Mouse (Mus musculus): ENCODE measurements around the gene Bcl9. TPM values are rescaled to one million over a fixed set of nuclear protein-coding genes. Genes with fewer than 3 reads are reported as not detected.

Gene Bcl9
- polyA plus RNA-seq, 1 experiment from 2014 or later: 86.4 TPM

DNA sequence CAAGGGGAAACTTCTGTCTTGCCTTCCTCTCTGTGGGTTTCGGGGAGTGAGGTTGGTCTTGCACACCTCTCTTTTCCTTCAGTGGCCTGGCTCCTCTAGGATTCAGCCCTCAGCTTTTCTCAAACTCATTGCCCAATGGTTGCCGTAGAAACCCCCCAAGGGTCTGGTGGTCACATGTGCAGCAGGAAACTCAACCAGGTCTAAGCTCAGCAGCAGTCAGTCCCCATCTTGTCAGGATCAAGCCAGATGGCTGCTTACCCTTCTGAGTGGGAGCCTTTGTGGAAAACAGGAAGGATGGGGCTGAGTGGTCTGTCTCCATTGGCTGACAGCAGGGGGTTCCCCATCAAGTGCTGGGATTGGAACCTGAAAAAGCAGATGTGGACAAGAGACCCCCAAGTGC lies 15.7 kb upstream of the Bcl9 start:
- H3K36me3 ChIP-seq: no peaks in the 10 kb centered on the region
- peak; percentile 15; the same call in 1 of the 2 replicates for ATAC-seq (ENCODE audit: low FRiP score)
- H3K4me2 ChIP-seq: no peak overlapping the region
- H3K9me3 ChIP-seq: no peaks in the 10 kb centered on the region
- WGBS: 46% methylated on average over 2 of the region's 2 CpGs
- H3K27me3 ChIP-seq: peaks cover 8% of the 10 kb centered on the region
- peaks cover 34% of the 10 kb centered on the region for H3K4me1 ChIP-seq (replicated peaks)
- H3K4me3 ChIP-seq: no peak overlapping the region
- no peak overlapping the region for H3K27ac ChIP-seq
- no peak overlapping the region for H3K9ac ChIP-seq

- no peaks in the 10 kb centered on the region for H3K36me3 ChIP-seq
Observed at GRCm38 (mm10) chr3:97311998-97312397, 14.3 kb upstream of the Bcl9 start.

GRCm38 (mm10) chr3:97309748-97310536 lies 12.2 kb upstream of the Bcl9 start:
- ATAC-seq (ENCODE audit: low FRiP score): no peak
- peaks cover 42% of the 10 kb centered on the region for H3K4me1 ChIP-seq (replicated peaks)
- peak overlapping the region; percentile 14; the same call in 1 of the 2 replicates for H3K4me3 ChIP-seq
- H3K27ac ChIP-seq: no peak overlapping the region
- peaks cover 4% of the 10 kb centered on the region; the same call in 1 of the 2 replicates for H3K27me3 ChIP-seq
- 8% methylated on average over 15 of the region's 16 CpGs for WGBS
- no peaks in the 10 kb centered on the region; the same call in 1 of the 2 replicates for H3K9me3 ChIP-seq
- no peaks in the 10 kb centered on the region for H3K36me3 ChIP-seq
- H3K4me2 ChIP-seq: peak overlapping the region; percentile 43
- peak overlapping the region; percentile 53 for H3K9ac ChIP-seq

More at GRCm38 (mm10) chr3:97311998-97312397, 14.3 kb upstream of the Bcl9 start:
- 29% methylated on average over 21 of the region's 21 CpGs for WGBS
- Histone ChIP-seq H3K4me2 (peak overlapping the region; percentile 49), H3K27me3 (peaks cover 4% of the 10 kb centered on the region; the same call in 1 of the 2 replicates), H3K27ac (peak overlapping the region; percentile 56), H3K9ac (0 out of 2 replicates have a peak overlapping the region, but pooled peaks have one; percentile 39), H3K9me3 (no peaks in the 10 kb centered on the region), H3K4me3 (peak overlapping the region; percentile 11; the same call in 1 of the 2 replicates), H3K4me1 (replicated peaks) (peaks cover 42% of the 10 kb centered on the region)
- peak; percentile 41 for ATAC-seq (ENCODE audit: low FRiP score)

DNA sequence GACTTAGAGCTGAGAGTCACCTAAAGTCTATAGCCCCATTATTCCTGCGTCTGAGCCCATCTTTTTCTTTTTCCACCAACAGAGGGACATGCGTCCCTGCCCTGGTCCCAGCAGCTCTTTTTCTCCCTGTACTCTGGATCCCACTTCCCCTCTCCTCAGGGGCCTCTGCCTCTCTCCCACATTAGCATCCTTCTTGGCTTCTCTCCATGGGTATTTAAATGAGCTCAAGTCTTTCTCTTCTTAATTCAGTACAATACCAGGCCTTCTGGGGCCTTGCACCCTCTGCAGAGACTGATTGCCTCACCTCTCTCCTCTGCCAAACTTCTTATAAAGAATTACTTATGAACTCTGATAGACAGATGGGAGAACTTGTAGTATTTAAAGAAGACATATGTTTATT lies 10.7 kb upstream of the Bcl9 start:
- H3K27me3 ChIP-seq: peaks cover 4% of the 10 kb centered on the region; the same call in 1 of the 2 replicates
- H3K36me3 ChIP-seq: no peaks in the 10 kb centered on the region
- no peaks in the 10 kb centered on the region; the same call in 1 of the 2 replicates for H3K9me3 ChIP-seq
- WGBS: 26% methylated on average over 2 of the region's 2 CpGs
- H3K4me2 ChIP-seq: no peak overlapping the region
- no peak overlapping the region for H3K27ac ChIP-seq
- H3K9ac ChIP-seq: no peak overlapping the region
- peaks cover 39% of the 10 kb centered on the region for H3K4me1 ChIP-seq (replicated peaks)
- ATAC-seq (ENCODE audit: low FRiP score): no peak
- no peak overlapping the region for H3K4me3 ChIP-seq

DNA sequence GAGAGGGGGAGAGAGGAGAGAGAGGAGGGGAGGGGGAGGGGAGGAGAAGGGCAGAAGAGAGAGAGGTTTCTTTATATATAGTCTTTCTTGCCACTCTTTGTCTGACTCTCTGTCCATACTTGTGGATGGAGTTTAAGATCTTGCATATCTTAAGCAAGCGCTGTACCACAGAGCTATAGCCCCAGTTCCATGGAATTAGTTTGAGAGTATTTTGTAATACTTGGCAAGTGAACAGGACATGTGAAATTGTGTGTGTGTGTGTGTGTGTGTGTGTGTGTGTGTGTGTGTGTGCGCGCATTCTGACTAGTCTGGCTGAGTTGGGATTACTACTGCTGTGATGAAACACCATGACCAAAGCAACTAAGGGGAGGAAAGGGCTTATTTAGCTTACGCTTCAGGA lies 8.2 kb upstream of the Bcl9 start:
- Histone ChIP-seq H3K9ac (no peak overlapping the region), H3K27ac (no peak overlapping the region), H3K36me3 (no peaks in the 10 kb centered on the region), H3K9me3 (no peaks in the 10 kb centered on the region; the same call in 1 of the 2 replicates), H3K27me3 (peaks cover 2% of the 10 kb centered on the region; the same call in 1 of the 2 replicates), H3K4me3 (no peak overlapping the region), H3K4me1 (replicated peaks) (peaks cover 23% of the 10 kb centered on the region), H3K4me2 (no peak overlapping the region)
- 83% methylated on average over 4 of the region's 4 CpGs for WGBS
- no peak for ATAC-seq (ENCODE audit: low FRiP score)

GRCm38 (mm10) chr3:97301586-97301985 lies 3.9 kb upstream of the Bcl9 start:
- WGBS: 62% methylated on average over 7 of the region's 7 CpGs
- ATAC-seq (ENCODE audit: low FRiP score): no peak
- Histone ChIP-seq H3K27ac (no peak overlapping the region), H3K36me3 (no peaks in the 10 kb centered on the region), H3K4me2 (no peak overlapping the region), H3K27me3 (no peaks in the 10 kb centered on the region), H3K4me3 (no peak overlapping the region), H3K4me1 (replicated peaks) (peaks cover 14% of the 10 kb centered on the region), H3K9me3 (peaks cover 3% of the 10 kb centered on the region; the same call in 1 of the 2 replicates), H3K9ac (no peak overlapping the region)

DNA sequence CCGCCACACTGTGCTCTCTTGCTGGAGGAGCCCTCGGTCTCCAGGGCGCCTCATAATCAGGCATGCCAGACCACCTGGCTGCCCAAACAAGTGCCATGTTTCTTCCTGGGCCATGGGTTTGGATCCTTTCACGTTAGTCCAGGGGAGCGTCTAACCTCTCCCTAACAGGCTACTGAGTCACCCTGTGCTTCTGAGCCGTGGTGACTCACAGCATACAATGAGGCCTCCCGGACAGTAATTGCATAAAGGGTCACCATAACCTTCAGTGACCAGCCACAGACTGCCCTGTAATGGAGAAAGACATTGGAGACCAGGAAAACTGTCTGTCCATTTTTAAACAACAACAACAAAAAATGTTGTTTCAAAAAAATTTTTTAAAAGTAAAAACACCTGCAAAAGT lies 2.7 kb upstream of the Bcl9 start:
- peaks cover 3% of the 10 kb centered on the region; the same call in 1 of the 2 replicates for H3K9me3 ChIP-seq
- peaks cover 25% of the 10 kb centered on the region for H3K4me1 ChIP-seq (replicated peaks)
- no peaks in the 10 kb centered on the region for H3K36me3 ChIP-seq
- WGBS: 91% methylated on average over 7 of the region's 7 CpGs
- no peak for ATAC-seq (ENCODE audit: low FRiP score)
- no peak overlapping the region for H3K27ac ChIP-seq
- H3K4me2 ChIP-seq: no peak overlapping the region
- no peak overlapping the region for H3K4me3 ChIP-seq
- H3K9ac ChIP-seq: no peak overlapping the region
- H3K27me3 ChIP-seq: no peaks in the 10 kb centered on the region

GRCm38 (mm10) chr3:97299885-97300284 lies 2.2 kb upstream of the Bcl9 start:
- Histone ChIP-seq H3K36me3 (no peaks in the 10 kb centered on the region), H3K27ac (no peak overlapping the region), H3K4me3 (no peak overlapping the region), H3K4me2 (no peak overlapping the region), H3K9ac (no peak overlapping the region), H3K27me3 (no peaks in the 10 kb centered on the region), H3K4me1 (replicated peaks) (peaks cover 30% of the 10 kb centered on the region), H3K9me3 (peaks cover 3% of the 10 kb centered on the region; the same call in 1 of the 2 replicates)
- ATAC-seq (ENCODE audit: low FRiP score): no peak

DNA sequence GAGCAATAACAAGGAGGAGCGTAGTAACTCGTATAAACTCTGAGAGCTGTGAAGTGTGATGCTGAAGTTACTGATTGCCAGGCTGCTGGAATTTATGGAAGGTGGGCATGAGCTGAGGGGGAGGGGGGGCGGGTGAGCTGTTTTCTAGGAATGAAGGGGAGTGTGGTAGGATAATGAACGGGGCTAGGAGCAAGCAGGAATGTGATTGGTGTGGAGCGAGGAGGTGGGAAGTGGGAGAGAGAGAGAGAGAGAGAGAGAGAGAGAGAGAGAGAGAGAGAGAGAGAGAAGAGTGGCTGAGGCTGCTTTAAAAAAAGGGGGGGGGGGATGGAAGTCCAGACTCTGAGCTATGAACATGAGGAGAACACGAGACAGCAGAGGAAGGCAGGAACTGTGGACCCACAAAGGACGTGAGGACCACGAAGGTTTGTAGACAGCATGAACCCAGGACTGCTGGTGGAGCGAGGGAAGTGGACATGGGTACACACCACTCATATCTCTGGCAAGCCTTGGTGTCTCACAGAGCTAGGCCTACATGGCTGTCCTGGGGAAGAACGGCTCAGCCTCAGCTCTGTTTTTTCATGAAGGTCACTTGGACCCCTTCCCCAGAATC lies 1.2 kb upstream of the Bcl9 start:
- WGBS: 32% methylated on average over 9 of the region's 10 CpGs
- H3K9ac ChIP-seq: no peak overlapping the region
- peak overlapping the region; percentile 62 for H3K4me3 ChIP-seq

GRCm38 (mm10) chr3:97296941-97297552 lies 670 bp downstream of the Bcl9 start:
- Histone ChIP-seq H3K4me1 (replicated peaks) (peaks cover 52% of the 10 kb centered on the region), H3K9ac (peak overlapping the region; percentile 77), H3K4me2 (peak overlapping the region; percentile 79), H3K27ac (peak overlapping the region; percentile 98), H3K9me3 (0 out of 2 replicates have a peak, but pooled peaks cover 3% of the 10 kb centered on the region), H3K27me3 (no peaks in the 10 kb centered on the region), H3K4me3 (peak overlapping the region; percentile 62), H3K36me3 (no peaks in the 10 kb centered on the region)
- WGBS: 3% methylated on average over 16 of the region's 16 CpGs
- ATAC-seq (ENCODE audit: low FRiP score): peak; percentile 70

More for the DNA sequence above, 1.2 kb upstream of the Bcl9 start:
- H3K27ac ChIP-seq: peak overlapping the region; percentile 98
- ATAC-seq (ENCODE audit: low FRiP score): no peak
- H3K4me1 ChIP-seq (replicated peaks): peaks cover 38% of the 10 kb centered on the region
- H3K9me3 ChIP-seq: 0 out of 2 replicates have a peak, but pooled peaks cover 3% of the 10 kb centered on the region
- no peaks in the 10 kb centered on the region for H3K27me3 ChIP-seq
- H3K4me2 ChIP-seq: peak overlapping the region; percentile 79
- no peaks in the 10 kb centered on the region for H3K36me3 ChIP-seq

DNA sequence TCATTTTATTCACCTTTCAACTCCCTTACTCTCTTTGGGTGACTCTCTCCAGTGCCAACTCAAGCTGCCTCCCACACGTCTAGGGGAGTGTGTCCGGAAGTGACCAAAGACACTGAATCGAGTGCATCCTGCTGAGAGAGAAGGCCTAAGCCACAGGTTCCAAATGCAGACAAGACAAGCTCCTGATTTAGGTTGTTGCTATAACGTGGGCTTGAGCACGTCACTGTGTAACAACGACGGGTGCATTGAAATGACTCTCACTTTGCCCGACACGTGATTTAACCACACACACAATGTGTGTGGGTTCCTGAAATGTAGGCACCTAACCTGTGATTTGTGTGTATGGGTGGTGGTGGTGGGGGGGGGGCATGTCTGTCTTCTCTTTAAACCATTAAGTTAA lies 3.4 kb downstream of the Bcl9 start:
- H3K4me2 ChIP-seq: no peak overlapping the region
- H3K27ac ChIP-seq: no peak overlapping the region
- peaks cover 59% of the 10 kb centered on the region for H3K4me1 ChIP-seq (replicated peaks)
- ATAC-seq (ENCODE audit: low FRiP score): no peak
- no peak overlapping the region for H3K9ac ChIP-seq
- WGBS: 81% methylated on average over 9 of the region's 9 CpGs
- H3K4me3 ChIP-seq: no peak overlapping the region
- no peaks in the 10 kb centered on the region for H3K27me3 ChIP-seq
- H3K9me3 ChIP-seq: no peaks in the 10 kb centered on the region
- no peaks in the 10 kb centered on the region for H3K36me3 ChIP-seq

DNA sequence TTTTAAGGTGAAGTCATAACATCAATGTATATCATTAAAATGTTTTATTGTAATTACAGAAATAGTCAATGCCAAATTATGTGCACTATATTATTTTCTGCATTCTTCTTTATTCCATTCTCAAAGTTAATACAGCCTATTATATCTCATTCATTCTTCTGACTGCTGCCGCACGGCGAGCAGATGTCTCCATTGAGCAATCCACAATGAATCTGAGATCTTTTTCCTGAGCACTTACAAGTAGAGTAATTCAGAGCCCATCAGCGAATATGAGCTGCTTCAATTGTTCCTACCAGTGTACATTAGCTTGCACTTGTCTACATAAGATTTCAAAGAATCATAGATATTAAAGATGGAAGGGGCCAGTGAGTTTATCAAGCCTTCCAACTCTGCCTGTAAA lies 12.8 kb downstream of the Bcl9 start:
- H3K36me3 ChIP-seq: peaks cover 10% of the 10 kb centered on the region
- no peak overlapping the region for H3K9ac ChIP-seq
- H3K27me3 ChIP-seq: no peaks in the 10 kb centered on the region
- H3K9me3 ChIP-seq: 0 out of 2 replicates have a peak, but pooled peaks cover 3% of the 10 kb centered on the region
- WGBS: 76% methylated on average over 4 of the region's 4 CpGs
- no peak overlapping the region for H3K27ac ChIP-seq
- H3K4me1 ChIP-seq (replicated peaks): peaks cover 22% of the 10 kb centered on the region
- no peak overlapping the region for H3K4me3 ChIP-seq
- H3K4me2 ChIP-seq: no peak overlapping the region
- ATAC-seq (ENCODE audit: low FRiP score): no peak
